Mouse (Mus musculus) ES-Bruce4 (cell line): ENCODE measurements around the gene Rdx. TPM values are rescaled to one million over a fixed set of nuclear protein-coding genes. Genes with fewer than 3 reads are reported as not detected.

Experiments used
- H3K27ac ChIP-seq: 2 replicates; pipeline ENCODE4 v1.5.1; 2012; ENCODE audit warnings: low read length, inconsistent platforms; ENCODE audit not compliant: insufficient read depth
- H3K27me3 ChIP-seq: 2 replicates; pipeline ENCODE4 v1.6.1; 2012; ENCODE audit warnings: mild to moderate bottlenecking, low read length, inconsistent platforms; ENCODE audit not compliant: control insufficient read depth, poor library complexity, insufficient read depth, severe bottlenecking
- H3K36me3 ChIP-seq: 2 replicates; pipeline ENCODE4 v1.6.1; 2012; ENCODE audit warnings: inconsistent platforms, mild to moderate bottlenecking, low read length, moderate library complexity; ENCODE audit not compliant: control insufficient read depth, poor library complexity, insufficient read depth, severe bottlenecking
- H3K4me1 ChIP-seq: one replicate; pipeline ENCODE4 v1.8.1; 2011; ENCODE audit warnings: low read length; ENCODE audit not compliant: control insufficient read depth, insufficient read depth
- H3K4me3 ChIP-seq: 2 replicates; pipeline ENCODE4 v1.5.1; 2011; ENCODE audit warnings: low read depth, mild to moderate bottlenecking, low read length
- H3K9ac ChIP-seq: 2 replicates; pipeline ENCODE4 v1.6.1; 2012; ENCODE audit warnings: low read depth, mild to moderate bottlenecking, inconsistent platforms; ENCODE audit not compliant: poor library complexity, severe bottlenecking
- H3K9me3 ChIP-seq: replicated peaks from 2 replicates; pipeline ENCODE4 v1.6.1; 2012; ENCODE audit warnings: mild to moderate bottlenecking, low read length, inconsistent platforms; ENCODE audit not compliant: control insufficient read depth, poor library complexity, insufficient read depth, severe bottlenecking
- CTCF ChIP-seq: IDR thresholded peaks from one replicate; pipeline ENCODE4 v1.8.1; 2011; ENCODE audit warnings: low read depth, low read length
- EP300 ChIP-seq: IDR thresholded peaks from 2 replicates; pipeline ENCODE4 v1.6.1; 2011; ENCODE audit warnings: low read depth, low read length; ENCODE audit not compliant: insufficient read depth
- POLR2A ChIP-seq: IDR thresholded peaks from one replicate; pipeline ENCODE4 v1.8.1; 2011; ENCODE audit warnings: low read length; ENCODE audit not compliant: insufficient read depth
- polyA plus RNA-seq: library from polyadenylated mRNA; stranded (reverse); fragments of >200 nt; gene quantifications from 2 replicates; pipeline ENCODE4 v1.2.4, GENCODE M21; 2011; ENCODE audit warnings: low read depth; ENCODE audit not compliant: missing spikeins, insufficient read depth, insufficient read length

Gene Rdx
- polyA plus RNA-seq, 1 experiment: 157 TPM

DNA sequence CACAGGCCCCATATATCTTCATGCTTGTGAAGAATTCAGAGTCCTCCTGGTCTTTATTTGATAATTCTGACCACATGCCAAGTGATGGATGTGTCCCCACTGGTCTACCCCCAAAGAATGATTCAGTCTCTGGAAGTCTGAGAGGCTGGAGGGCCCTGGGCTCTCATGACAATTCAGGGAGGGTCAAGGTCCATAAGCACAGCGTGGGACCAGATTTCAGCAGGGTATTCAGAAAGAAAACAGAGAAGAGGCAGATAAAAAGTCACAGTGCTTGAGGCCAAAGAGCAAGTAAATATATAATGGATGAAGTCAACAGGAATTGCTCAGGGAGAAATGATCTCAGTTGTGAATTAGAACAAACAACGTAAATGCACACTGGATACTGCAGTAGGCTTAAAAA lies 15.5 kb upstream of the Rdx start:
- Histone ChIP-seq H3K4me1 (no peaks in the 10 kb centered on the region), H3K36me3 (no peaks in the 10 kb centered on the region), H3K27ac (no peak overlapping the region), H3K9me3 (no peaks in the 10 kb centered on the region), H3K9ac (no peak overlapping the region), H3K4me3 (no peak overlapping the region), H3K27me3 (no peaks in the 10 kb centered on the region)
- TF ChIP-seq CTCF (no peak), POLR2A (no peak), EP300 (no peak)

DNA sequence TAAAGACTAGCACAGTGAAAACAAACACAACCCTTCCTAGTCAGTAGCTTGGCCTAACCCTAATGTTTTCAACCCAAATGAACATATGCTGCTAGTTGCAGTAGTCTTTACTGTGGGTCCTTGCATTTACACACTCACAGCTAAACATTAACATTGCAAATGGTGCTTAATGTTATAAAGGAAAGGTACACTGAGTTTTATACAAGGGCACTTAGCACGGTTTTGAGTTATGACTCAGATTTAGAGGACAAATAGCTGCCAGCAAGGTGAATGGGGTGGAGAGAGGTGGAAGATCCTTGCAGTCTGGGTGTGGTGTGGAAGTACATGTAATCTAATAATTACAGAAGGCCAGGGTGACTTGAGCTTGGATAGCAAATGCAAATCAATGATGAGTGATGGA lies 9.5 kb upstream of the Rdx start:
- Histone ChIP-seq H3K9ac (no peak overlapping the region), H3K4me1 (no peaks in the 10 kb centered on the region), H3K36me3 (no peaks in the 10 kb centered on the region), H3K27ac (no peak overlapping the region), H3K9me3 (no peaks in the 10 kb centered on the region), H3K27me3 (no peaks in the 10 kb centered on the region), H3K4me3 (no peak overlapping the region)
- TF ChIP-seq CTCF: no peak
- TF ChIP-seq EP300: no peak
- no peak for TF ChIP-seq POLR2A

DNA sequence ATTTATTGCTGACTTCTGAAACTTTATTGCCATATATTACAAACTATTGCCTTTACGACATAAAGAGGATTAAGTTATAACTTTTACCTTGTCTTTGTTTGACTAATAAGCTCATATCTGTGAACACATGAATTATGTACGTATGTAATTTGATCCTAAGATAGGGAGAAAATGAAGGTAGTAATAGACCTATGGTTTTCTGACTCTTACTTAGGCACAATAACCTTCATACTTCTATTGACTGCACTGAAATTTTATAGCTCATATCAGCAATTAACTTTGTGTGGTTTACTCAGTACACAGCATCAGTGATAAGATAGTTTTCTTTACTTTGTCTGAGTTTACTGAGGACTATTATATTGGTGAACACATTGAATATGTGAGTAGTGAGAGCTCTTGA lies 5.3 kb upstream of the Rdx start:
- no peaks in the 10 kb centered on the region for H3K4me1 ChIP-seq
- no peaks in the 10 kb centered on the region for H3K27me3 ChIP-seq
- no peak overlapping the region for H3K9ac ChIP-seq
- TF ChIP-seq EP300: no peak
- no peak for TF ChIP-seq CTCF
- no peak for TF ChIP-seq POLR2A
- H3K36me3 ChIP-seq: no peaks in the 10 kb centered on the region
- no peak overlapping the region for H3K4me3 ChIP-seq
- no peaks in the 10 kb centered on the region for H3K9me3 ChIP-seq
- no peak overlapping the region for H3K27ac ChIP-seq

DNA sequence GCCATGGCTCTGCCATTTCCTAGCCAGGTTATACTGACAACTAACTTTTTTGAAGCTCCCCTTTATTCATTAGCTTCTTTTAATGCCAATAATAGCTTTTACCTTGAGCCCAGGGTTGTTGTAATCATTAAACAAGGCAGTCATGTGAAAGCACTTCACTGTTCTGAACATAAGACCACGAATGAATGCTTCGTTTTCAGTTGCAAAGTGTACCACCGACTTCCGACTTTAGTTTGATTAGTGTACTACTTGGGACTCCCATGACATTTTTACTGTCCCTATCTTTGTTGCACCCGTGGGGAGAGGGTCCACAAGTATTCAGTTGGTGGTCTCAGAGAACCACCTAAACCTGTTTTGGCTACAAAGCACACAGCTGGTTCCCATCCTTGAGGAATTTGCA lies 287 bp upstream of the Rdx start:
- H3K27me3 ChIP-seq: no peaks in the 10 kb centered on the region
- no peaks in the 10 kb centered on the region for H3K9me3 ChIP-seq
- no peaks in the 10 kb centered on the region for H3K4me1 ChIP-seq
- no peak for TF ChIP-seq CTCF
- no peak for TF ChIP-seq POLR2A
- no peak for TF ChIP-seq EP300
- peak overlapping the region; percentile 98; the same call in 1 of the 2 replicates for H3K9ac ChIP-seq
- no peak overlapping the region for H3K27ac ChIP-seq
- no peak overlapping the region for H3K4me3 ChIP-seq
- no peaks in the 10 kb centered on the region for H3K36me3 ChIP-seq

DNA sequence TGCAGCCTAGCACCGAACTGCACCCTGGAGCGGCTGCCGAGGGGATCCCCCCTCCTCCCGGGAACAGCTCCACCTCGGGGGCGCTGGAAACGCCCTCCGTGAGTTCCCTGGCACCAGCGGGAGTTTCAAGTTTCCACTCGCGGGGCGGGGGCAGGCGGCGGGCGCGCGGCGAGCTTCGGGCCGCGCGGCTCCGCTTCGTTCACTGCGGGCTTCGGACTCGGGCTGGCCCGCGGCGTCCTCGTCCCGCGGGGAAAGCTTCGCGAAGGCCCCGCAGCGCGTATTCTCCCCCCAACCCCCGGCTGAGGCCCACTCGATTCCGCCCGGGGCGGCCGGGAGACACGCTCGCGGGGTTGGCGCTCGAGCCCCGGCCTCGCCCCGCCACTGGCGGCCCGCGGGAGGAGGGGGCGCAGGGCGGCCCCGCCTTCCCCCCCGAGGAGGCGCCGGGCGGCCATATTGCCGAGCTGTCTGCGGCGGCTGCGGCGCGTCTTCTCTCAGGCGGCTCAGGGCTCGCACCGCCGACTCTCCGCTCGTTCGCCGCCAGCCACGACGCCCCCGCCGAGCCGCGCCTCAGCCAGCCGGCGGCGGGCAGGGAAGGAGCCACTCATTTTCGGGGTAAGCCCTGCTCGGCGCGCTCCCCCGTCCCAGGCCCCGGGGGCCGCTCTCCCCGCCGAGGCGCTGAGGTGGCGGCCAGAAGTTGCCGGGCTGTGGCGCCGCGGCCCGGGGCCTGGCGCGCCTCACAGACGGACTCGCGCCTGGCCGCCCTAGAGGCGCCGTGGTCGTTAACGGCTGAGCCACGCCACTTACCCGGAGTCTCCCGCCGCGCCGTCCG lies 1.1 kb downstream of the Rdx start:
- peak overlapping the region; percentile 82 for H3K4me3 ChIP-seq

DNA sequence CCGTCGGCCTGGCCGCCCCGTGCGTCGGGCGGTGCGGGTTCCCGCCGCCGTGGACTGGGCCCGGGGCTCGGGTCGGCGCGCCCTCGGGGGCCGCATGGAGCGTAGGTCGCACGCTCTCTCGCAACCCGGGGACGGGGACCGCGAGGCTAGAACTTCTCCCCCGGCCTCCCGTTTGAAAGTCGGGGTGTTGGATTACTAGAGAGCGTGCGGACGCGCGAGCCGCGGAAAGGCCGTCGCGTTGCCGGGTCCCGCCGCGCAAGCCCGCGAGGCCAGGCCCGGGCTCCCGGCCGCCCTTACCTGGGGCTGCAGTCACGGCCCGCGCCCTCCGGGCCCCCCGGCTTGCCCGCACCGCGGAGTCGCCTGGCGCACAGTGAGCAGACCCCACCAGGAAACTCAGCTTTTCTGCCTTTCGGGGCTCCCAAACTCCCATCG lies 1.7 kb downstream of the Rdx start:
- Histone ChIP-seq H3K36me3 (no peaks in the 10 kb centered on the region), H3K9me3 (no peaks in the 10 kb centered on the region), H3K27me3 (no peaks in the 10 kb centered on the region), H3K9ac (peak overlapping the region; percentile 98), H3K4me3 (peak overlapping the region; percentile 82), H3K27ac (no peak overlapping the region; the same call in 1 of the 2 replicates), H3K4me1 (no peaks in the 10 kb centered on the region)
- TF ChIP-seq EP300: no peak
- no peak for TF ChIP-seq POLR2A
- TF ChIP-seq CTCF: no peak

More for the DNA sequence above, 1.1 kb downstream of the Rdx start:
- H3K4me1 ChIP-seq: no peaks in the 10 kb centered on the region
- no peak overlapping the region; the same call in 1 of the 2 replicates for H3K27ac ChIP-seq
- H3K27me3 ChIP-seq: no peaks in the 10 kb centered on the region
- TF ChIP-seq POLR2A (no peak), EP300 (no peak), CTCF (no peak)
- H3K9me3 ChIP-seq: no peaks in the 10 kb centered on the region
- H3K9ac ChIP-seq: peak overlapping the region; percentile 98
- H3K36me3 ChIP-seq: no peaks in the 10 kb centered on the region
